Mouse (Mus musculus): Measurements from ENCODE around the gene Pfpl.
A peak's percentile ranks its signal among the peaks of the same experiment; 100 is the strongest.

Gene Pfpl

GRCm38 (mm10) chr19:12427605-12428004 lies at the start of gene Pfpl:
Gene Pfpl (plus strand): TSS chr19:12427905.
- no peak for DNase-seq

GRCm38 (mm10) chr19:12386979-12387378 lies 40.7 kb upstream of the Pfpl start, which contains the start of gene Olfr1440:
Gene Olfr1440 (plus strand): TSS chr19:12387279.
- DNase-seq = no peak

GRCm38 (mm10) chr19:12413737-12414136 lies 14.0 kb upstream of the Pfpl start:
- peak; percentile 17 for DNase-seq

- DNase-seq = no peak
Observed at GRCm38 (mm10) chr19:12417361-12417760, 10.3 kb upstream of the Pfpl start, which contains the start of gene Olfr1441. Gene Olfr1441 (plus strand): TSS chr19:12417433.

- DNase-seq = no peak
Observed at GRCm38 (mm10) chr19:12418312-12418711, 9.4 kb upstream of the Pfpl start.

GRCm38 (mm10) chr19:12420555-12420954 lies 7.2 kb upstream of the Pfpl start:
- no peak for DNase-seq

GRCm38 (mm10) chr19:12421680-12422079 lies 6.0 kb upstream of the Pfpl start:
- no peak for DNase-seq

- DNase-seq = no peak
Observed at GRCm38 (mm10) chr19:12427101-12427500, 604 bp upstream of the Pfpl start.

- DNase-seq = peak; percentile 12
Observed at GRCm38 (mm10) chr19:12433033-12433432, 5.3 kb downstream of the Pfpl start.

GRCm38 (mm10) chr19:12435011-12435416 lies 7.3 kb downstream of the Pfpl start:
- DNase-seq = no peak

GRCm38 (mm10) chr19:12435750-12436524 lies 8.2 kb downstream of the Pfpl start:
- DNase-seq = no peak

GRCm38 (mm10) chr19:12439581-12439980 lies 11.9 kb downstream of the Pfpl start:
- no peak for DNase-seq

GRCm38 (mm10) chr19:12440103-12440725 lies 12.5 kb downstream of the Pfpl start:
- no peak for DNase-seq

GRCm38 (mm10) chr19:12442560-12442959 lies 14.9 kb downstream of the Pfpl start:
- DNase-seq = no peak

GRCm38 (mm10) chr19:12445014-12445413 lies 17.3 kb downstream of the Pfpl start:
- DNase-seq = no peak

GRCm38 (mm10) chr19:12457401-12458066 lies 29.8 kb downstream of the Pfpl start:
- DNase-seq = no peak

GRCm38 (mm10) chr19:12459516-12459915 lies 31.8 kb downstream of the Pfpl start:
- no peak for DNase-seq

GRCm38 (mm10) chr19:12460282-12461249 lies 32.9 kb downstream of the Pfpl start, which contains the start of gene Mpeg1:
Gene Mpeg1 (plus strand): TSS chr19:12460779.
- DNase-seq = no peak

GRCm38 (mm10) chr19:12462851-12463721 lies 35.4 kb downstream of the Pfpl start:
- DNase-seq = no peak

- DNase-seq = no peak
Observed at GRCm38 (mm10) chr19:12463722-12464035, 36.0 kb downstream of the Pfpl start.

GRCm38 (mm10) chr19:12464127-12464526 lies 36.4 kb downstream of the Pfpl start:
- DNase-seq = no peak

- DNase-seq = no peak
Observed at GRCm38 (mm10) chr19:12464674-12465073, 37.0 kb downstream of the Pfpl start.

All from right cerebral cortex, adult 18-20 months (tissue).